18 mouse cellular contexts compared by ENCODE assay signal in the genomic region with DNA sequence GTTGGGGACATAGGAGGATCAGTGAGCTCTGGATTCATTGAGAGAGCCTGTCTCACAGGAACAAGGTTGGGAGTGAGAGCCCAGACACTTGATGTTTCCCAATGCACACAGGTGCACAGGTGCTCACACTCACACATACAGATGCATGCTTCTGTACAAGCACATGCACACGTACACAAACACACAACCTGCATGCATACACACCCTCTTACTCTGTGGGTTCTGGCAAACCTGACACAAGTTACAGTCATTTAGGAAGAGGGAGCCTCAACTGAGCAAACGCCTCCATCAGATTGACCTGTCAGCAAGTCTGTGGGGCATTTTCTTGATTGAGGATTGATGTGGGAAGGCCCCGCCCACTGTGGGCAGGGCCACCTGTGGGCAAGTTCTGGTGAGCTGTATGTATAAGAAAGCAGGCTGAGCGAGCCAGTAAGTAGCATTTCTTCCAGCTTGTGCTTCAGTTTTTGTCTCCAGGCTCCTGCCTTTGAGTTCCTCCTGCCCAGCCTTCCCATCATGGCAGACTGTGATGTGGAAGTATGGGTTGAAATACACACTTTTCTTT. TPM values are rescaled to one million over a fixed set of nuclear protein-coding genes. Genes with fewer than 3 reads are reported as not detected.
DNase-seq lines count a peak whose midpoint lies in the region; ATAC-seq and TF ChIP-seq lines count a peak whose summit lies in the region.
"Had no signal": no experiment of that assay in that cellular context is flagged by ENCODE, and none has a peak within 500 bp of the region (broad histone marks: within the 10 kb centered on the region; RNA-seq: fewer than 3 reads in every experiment).

No protein-coding gene starts in this region.

- H3K9me3 ChIP-seq in intestine, embryonic 15.5 days: no peaks in the 10 kb centered on the region
- no peaks in the 10 kb centered on the region for H3K9me3 ChIP-seq in intestine, embryonic 16.5 days (ENCODE audit: control insufficient read depth, low read length)
- no peaks in the 10 kb centered on the region for H3K9me3 ChIP-seq in ES-E14 (ENCODE audit: control insufficient read depth, insufficient read depth, low read depth, low read length)
- no peaks in the 10 kb centered on the region for H3K9me3 ChIP-seq in stomach, postnatal 0 days (ENCODE audit: control insufficient read depth, low read length)
- no peaks in the 10 kb centered on the region for H3K9me3 ChIP-seq in forebrain, embryonic 13.5 days (replicated peaks)
- H3K9me3 ChIP-seq: embryonic facial prominence, embryonic 10.5 days; forebrain, embryonic 15.5 days; G1E; hindbrain, embryonic 10.5 days had no signal

- H3K27ac ChIP-seq in intestine, embryonic 15.5 days: no peak overlapping the region
- H3K27ac ChIP-seq in intestine, embryonic 16.5 days (ENCODE audit: low read length): no peak overlapping the region
- no peak overlapping the region for H3K27ac ChIP-seq in ES-E14 (ENCODE audit: insufficient read depth, low read depth, low read length, poor library complexity, severe bottlenecking)
- H3K27ac ChIP-seq in stomach, postnatal 0 days (replicated peaks): no peak overlapping the region
- H3K27ac ChIP-seq in forebrain, embryonic 13.5 days: no peak overlapping the region
- H3K27ac ChIP-seq: embryonic facial prominence, embryonic 10.5 days; forebrain, embryonic 15.5 days; heart, adult 2 months; hindbrain, embryonic 10.5 days; hindbrain, embryonic 14.5 days had no signal

- DNase-seq in ES-E14 (ENCODE audit: low read depth, low spot score) (peak; percentile 27), NIH3T3 (ENCODE audit: low read depth) (peak; percentile 51)
- DNase-seq in stomach, postnatal 0 days (ENCODE audit: low spot score): peak; percentile 46
- DNase-seq: adrenal gland, adult 8-10 months; adrenal gland, postnatal 36 days; cerebellum, adult 2 months; cerebellum, postnatal 10 days; gastrocnemius, postnatal 10 days; heart, adult 2 months had no signal

- no peak overlapping the region for H3K4me2 ChIP-seq in intestine, embryonic 15.5 days (replicated peaks)
- H3K4me2 ChIP-seq in intestine, embryonic 16.5 days (ENCODE audit: low read depth, low read length): no peak overlapping the region
- H3K4me2 ChIP-seq in stomach, postnatal 0 days (replicated peaks; ENCODE audit: low read depth): no peak overlapping the region
- H3K4me2 ChIP-seq in forebrain, embryonic 13.5 days: no peak overlapping the region
- H3K4me2 ChIP-seq: forebrain, embryonic 15.5 days; hindbrain, embryonic 14.5 days had no signal

- H3K4me1 ChIP-seq in intestine, embryonic 15.5 days (replicated peaks): no peaks in the 10 kb centered on the region
- H3K4me1 ChIP-seq in intestine, embryonic 16.5 days (ENCODE audit: control insufficient read depth, insufficient read depth, low read length): peaks cover 3% of the 10 kb centered on the region; the same call in 1 of the 2 replicates
- peaks cover 5 to 6% of the 10 kb centered on the region in 2 experiments; a peak in 2 of 4 replicates for H3K4me1 ChIP-seq in ES-E14 (ENCODE audit: control insufficient read depth in 2 of 2, insufficient read depth in 2 of 2, low read length in 2 of 2, poor library complexity in 1 of 2)
- no peaks in the 10 kb centered on the region for H3K4me1 ChIP-seq in stomach, postnatal 0 days (replicated peaks; ENCODE audit: control insufficient read depth, insufficient read depth)
- no peaks in the 10 kb centered on the region for H3K4me1 ChIP-seq in forebrain, embryonic 13.5 days

- no peaks in the 10 kb centered on the region for H3K27me3 ChIP-seq in intestine, embryonic 15.5 days (replicated peaks)
- no peaks in the 10 kb centered on the region for H3K27me3 ChIP-seq in intestine, embryonic 16.5 days (replicated peaks; ENCODE audit: control insufficient read depth, insufficient read depth, low read length)
- no peaks in the 10 kb centered on the region for H3K27me3 ChIP-seq in stomach, postnatal 0 days (ENCODE audit: control insufficient read depth, insufficient read depth, low read length)
- H3K27me3 ChIP-seq in forebrain, embryonic 13.5 days: no peaks in the 10 kb centered on the region
- H3K27me3 ChIP-seq: forebrain, embryonic 15.5 days had no signal

- in situ Hi-C loops in ES-E14 (cut with MboI; ENCODE audit: low sequenced_read_pairs in 2 of 2, unreplicated experiment in 2 of 2): no loop called here

- no peak for TF ChIP-seq CTCF in stomach, postnatal 0 days (IDR thresholded peaks at IDR 0.05; ENCODE audit: low read depth)

- TF ChIP-seq EP300 in stomach, postnatal 0 days (optimal IDR thresholded peaks at IDR 0.05): no peak

- H3K36me3 ChIP-seq in intestine, embryonic 15.5 days: no peaks in the 10 kb centered on the region
- no peaks in the 10 kb centered on the region for H3K36me3 ChIP-seq in intestine, embryonic 16.5 days (ENCODE audit: control insufficient read depth, insufficient read depth, low read length)
- H3K36me3 ChIP-seq in ES-E14 (ENCODE audit: control insufficient read depth, insufficient read depth, low read length, poor library complexity, severe bottlenecking): no peaks in the 10 kb centered on the region
- H3K36me3 ChIP-seq in stomach, postnatal 0 days (ENCODE audit: control insufficient read depth, insufficient read depth, low read length): no peaks in the 10 kb centered on the region
- no peaks in the 10 kb centered on the region for H3K36me3 ChIP-seq in forebrain, embryonic 13.5 days (ENCODE audit: poor library complexity, severe bottlenecking)
- H3K36me3 ChIP-seq: embryonic facial prominence, embryonic 10.5 days; forebrain, embryonic 15.5 days; G1E; hindbrain, embryonic 10.5 days had no signal

- 66% methylated on average over 4 of the region's 4 CpGs for WGBS in intestine, embryonic 15.5 days
- WGBS in intestine, embryonic 16.5 days: 58% methylated on average over 4 of the region's 4 CpGs
- WGBS in stomach, postnatal 0 days: 56% methylated on average over 4 of the region's 4 CpGs
- WGBS in forebrain, embryonic 13.5 days: 68% methylated on average over 4 of the region's 4 CpGs

- 0 out of 2 replicates have a peak, but pooled peaks have one; percentile 28 for ATAC-seq in intestine, embryonic 15.5 days
- no peak for ATAC-seq in intestine, embryonic 16.5 days
- peak; percentile 51; the same call in 1 of the 2 replicates for ATAC-seq in stomach, postnatal 0 days (ENCODE audit: low FRiP score, low TSS enrichment)
- ATAC-seq in forebrain, embryonic 13.5 days: no peak
- ATAC-seq: forebrain, embryonic 15.5 days; Patski had no signal

- no peak overlapping the region for H3K9ac ChIP-seq in intestine, embryonic 15.5 days
- H3K9ac ChIP-seq in intestine, embryonic 16.5 days (ENCODE audit: low read depth, low read length): no peak overlapping the region
- H3K9ac ChIP-seq in ES-E14 (ENCODE audit: insufficient read depth, low read depth, low read length, poor library complexity, severe bottlenecking): no peak overlapping the region
- no peak overlapping the region for H3K9ac ChIP-seq in stomach, postnatal 0 days (ENCODE audit: low read length)
- no peak overlapping the region for H3K9ac ChIP-seq in forebrain, embryonic 13.5 days
- H3K9ac ChIP-seq: forebrain, embryonic 15.5 days; hindbrain, embryonic 14.5 days had no signal

- no peak overlapping the region for H3K4me3 ChIP-seq in intestine, embryonic 15.5 days (replicated peaks)
- no peak overlapping the region for H3K4me3 ChIP-seq in intestine, embryonic 16.5 days (ENCODE audit: low read length)
- H3K4me3 ChIP-seq in ES-E14 (ENCODE audit: insufficient read depth in 1 of 2, low read depth in 1 of 2, low read length in 2 of 2, poor library complexity in 1 of 2, severe bottlenecking in 1 of 2): no peak overlapping the region
- H3K4me3 ChIP-seq in stomach, postnatal 0 days (ENCODE audit: low read depth, low read length): no peak overlapping the region
- H3K4me3 ChIP-seq in forebrain, embryonic 13.5 days: no peak overlapping the region
- H3K4me3 ChIP-seq: embryonic facial prominence, embryonic 10.5 days; forebrain, embryonic 15.5 days; heart, adult 2 months; hindbrain, embryonic 10.5 days had no signal

TF ChIP-seq in ES-E14, 5 proteins besides CTCF, POLR2A, EP300 and RAD21:
- TF ChIP-seq CHD2 (IDR thresholded peaks at IDR 0.05; ENCODE audit: low read depth, low read length) (no peak), MAFK (IDR thresholded peaks at IDR 0.05; ENCODE audit: insufficient read depth, low read depth, low read length) (no peak), ZC3H11A (IDR thresholded peaks at IDR 0.05; ENCODE audit: borderline replicate concordance, low read depth, low read length) (no peak), HCFC1 (IDR thresholded peaks at IDR 0.05; ENCODE audit: borderline replicate concordance, insufficient read depth, low read length) (no peak), ZNF384 (IDR thresholded peaks at IDR 0.05; ENCODE audit: low read depth, low read length) (no peak)

RNA-seq across cellular contexts. Expression of a gene that starts 25.5 kb away (rescaled TPM):
- polyA plus RNA-seq in intestine, embryonic 15.5 days (2015; fragmentation: Nextera tagmentation; extraction: Ambion mirVana): 4.1 and 4.6 TPM in 2 replicates
- polyA plus RNA-seq in intestine, embryonic 16.5 days (2015; fragmentation: Nextera tagmentation; extraction: Ambion mirVana): 2.8 and 3.3 TPM in 2 replicates
- 6.3 and 6.7 TPM in 2 replicates for total RNA-seq in ES-E14 (2012; rRNA removed)
- polyA plus RNA-seq in stomach, postnatal 0 days (2015; fragmentation: Nextera tagmentation; extraction: Ambion mirVana): 3.9 and 4.2 TPM in 2 replicates
- 5.1 and 6.7 TPM in 2 replicates for polyA plus RNA-seq in forebrain, embryonic 13.5 days (2015; fragmentation: Nextera tagmentation; extraction: Ambion mirVana)

Comparison
In these comparisons a context has a peak if more than half of its experiments do, and no peak if none do; other contexts are left out.
1. ATAC-seq: peak in intestine, embryonic 15.5 days (single experiment) and stomach, postnatal 0 days (single experiment); none in intestine, embryonic 16.5 days (single experiment) and forebrain, embryonic 13.5 days (single experiment).
2. Peak in every context shown above with its lines, with median percentiles within 50 percentile points of each other: DNase-seq.